Mouse (Mus musculus) stomach, postnatal 0 days (tissue): ENCODE results near the gene Oasl2. TPM values are rescaled to one million over a fixed set of nuclear protein-coding genes. Genes with fewer than 3 reads are reported as not detected.
"Not testable (repeated sequence)": the region's sequence is repeated elsewhere in the genome, so short reads cannot be mapped to it uniquely, and the experiment has no call there.

ENCODE experiments used
- ATAC-seq: fragments of 200-750 bp; cut with Nextera tagmentation; 2 replicates; pipeline ENCODE4 v1.8.0; 2017; ENCODE audit not compliant: low FRiP score, low TSS enrichment
- DNase-seq: peaks from one replicate; pipeline ENCODE4 v3.0.0-alpha.2; 2016; ENCODE audit warnings: low spot score
- H3K27ac ChIP-seq: fragments of 300-500 bp; sonication (generic); replicated peaks from 2 replicates; pipeline ENCODE4 v1.5.1; 2014; ENCODE audit warnings: mild to moderate bottlenecking, control low read depth
- H3K27me3 ChIP-seq: fragments of 300-500 bp; sonication (generic); 2 replicates; pipeline ENCODE4 v1.6.1; 2014; ENCODE audit warnings: low read length; ENCODE audit not compliant: control insufficient read depth, insufficient read depth
- H3K36me3 ChIP-seq: fragments of 300-500 bp; sonication (generic); 2 replicates; pipeline ENCODE4 v1.6.1; 2014; ENCODE audit warnings: low read length, mixed read lengths; ENCODE audit not compliant: control insufficient read depth, insufficient read depth
- H3K4me1 ChIP-seq: fragments of 300-500 bp; sonication (generic); replicated peaks from 2 replicates; pipeline ENCODE4 v1.6.1; 2014; ENCODE audit warnings: antibody characterized with exemption; ENCODE audit not compliant: control insufficient read depth, insufficient read depth
- H3K4me2 ChIP-seq: fragments of 300-500 bp; sonication (generic); replicated peaks from 2 replicates; pipeline ENCODE4 v1.6.1; 2014; ENCODE audit warnings: low read depth, mild to moderate bottlenecking, control low read depth, moderate library complexity
- H3K4me3 ChIP-seq: fragments of 300-500 bp; sonication (generic); 2 replicates; pipeline ENCODE4 v1.5.1; 2014; ENCODE audit warnings: low read depth, low read length, control low read depth
- H3K9ac ChIP-seq: fragments of 300-500 bp; sonication (generic); 2 replicates; pipeline ENCODE4 v1.6.1; 2014; ENCODE audit warnings: mild to moderate bottlenecking, low read length, control low read depth, mixed read lengths
- H3K9me3 ChIP-seq: fragments of 300-500 bp; sonication (generic); 2 replicates; pipeline ENCODE4 v1.6.1; 2016; ENCODE audit warnings: low read length; ENCODE audit not compliant: control insufficient read depth
- CTCF ChIP-seq: IDR thresholded peaks from 2 replicates; pipeline ENCODE4 v1.5.1; 2016; ENCODE audit warnings: antibody characterized with exemption, low read depth, mild to moderate bottlenecking, moderate library complexity
- EP300 ChIP-seq: optimal IDR thresholded peaks from 2 replicates; pipeline ENCODE3; 2016; ENCODE audit warnings: antibody characterized with exemption
- WGBS: fragments of 180-500 bp; shearing (Covaris S2); extraction: QIAGEN DNeasy Blood & Tissue Kit; methylation state at CpG from one replicate; pipeline ENCODE4 v1.1.7; 2014; 5-methylcytosine and 5-hydroxymethylcytosine counted together
- polyA plus RNA-seq: library from polyadenylated mRNA; unstranded; fragments of >200 nt; fragmentation: Nextera tagmentation; extraction: Ambion mirVana; gene quantifications from 2 replicates; pipeline ENCODE4 v1.2.1, GENCODE M21; 2015

The Oasl2 gene
- polyA plus RNA-seq, result 20.1 and 22.3 TPM in 2 replicates

GRCm38 (mm10) chr5:114896688-114897373 lies at the start of gene Oasl2:
Gene Oasl2 (plus strand): TSS chr5:114896936.
- WGBS, result 48% methylated on average over 13 of the region's 13 CpGs
- no peak; the same call in 1 of the 2 replicates for ATAC-seq
- no peaks in the 10 kb centered on the region for H3K27me3 ChIP-seq
- H3K36me3 ChIP-seq, result no peaks in the 10 kb centered on the region
- H3K27ac ChIP-seq, result peak within 1 kb of the TSS; percentile 36; the same call in 1 of the 2 replicates
- no peaks in the 10 kb centered on the region for H3K9me3 ChIP-seq
- no peak for DNase-seq
- no peaks in the 10 kb centered on the region for H3K4me1 ChIP-seq
- H3K9ac ChIP-seq, result peak within 1 kb of the TSS; percentile 57
- H3K4me3 ChIP-seq, result peak within 1 kb of the TSS; percentile 35
- TF ChIP-seq EP300 (no peak), CTCF (no peak)
- H3K4me2 ChIP-seq, result peak within 1 kb of the TSS; percentile 48

- TF ChIP-seq CTCF (no peak), EP300 (no peak)
- Histone ChIP-seq H3K9me3 (no peaks in the 10 kb centered on the region), H3K36me3 (no peaks in the 10 kb centered on the region), H3K4me2 (no peak overlapping the region), H3K4me1 (no peaks in the 10 kb centered on the region), H3K27me3 (no peaks in the 10 kb centered on the region), H3K27ac (no peak overlapping the region), H3K4me3 (no peak overlapping the region), H3K9ac (no peak overlapping the region)
- DNase-seq (no peak), ATAC-seq (no peak)
- WGBS, result 83% methylated on average over 20 of the region's 20 CpGs
Measured at GRCm38 (mm10) chr5:114851565-114852236, 45.0 kb upstream of the Oasl2 start.

GRCm38 (mm10) chr5:114853364-114853763 lies 43.4 kb upstream of the Oasl2 start, which contains the start of gene 4930519G04Rik:
Gene 4930519G04Rik (plus strand): TSS chr5:114853664.
- not testable (repeated sequence) for H3K27ac ChIP-seq, H3K4me3 ChIP-seq, H3K4me2 ChIP-seq, H3K36me3 ChIP-seq, DNase-seq, H3K9ac ChIP-seq, H3K9me3 ChIP-seq, H3K27me3 ChIP-seq, H3K4me1 ChIP-seq, ATAC-seq
- WGBS, result 74% methylated on average over 3 of the region's 5 CpGs

DNA sequence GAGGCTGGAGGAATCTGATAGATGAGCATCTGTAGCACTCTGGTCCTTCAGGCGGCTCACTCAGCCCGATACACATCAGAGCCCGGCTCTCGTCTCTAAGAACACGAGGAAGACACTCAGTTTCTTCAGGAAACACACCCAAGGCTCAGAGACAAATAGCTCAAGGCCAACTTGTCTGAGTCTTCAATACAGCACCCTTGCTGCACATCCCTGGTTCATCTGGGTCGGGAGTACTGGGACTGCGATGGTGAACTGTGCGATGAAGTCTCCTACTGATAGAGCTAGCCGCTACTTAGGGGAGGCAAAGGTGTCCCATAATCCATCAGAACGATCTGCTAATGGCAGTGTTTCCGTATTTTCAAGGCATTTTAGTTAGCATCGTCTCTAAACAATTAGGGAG lies 38.2 kb upstream of the Oasl2 start, which contains the start of gene Gm9936:
Gene Gm9936, minus strand, starts transcription at position 101 of the 400 bp plus-strand sequence.
- peak within 1 kb of the TSS; percentile 15; the same call in 1 of the 2 replicates for H3K4me3 ChIP-seq

GRCm38 (mm10) chr5:114859253-114859652 lies 37.5 kb upstream of the Oasl2 start:
- no peak overlapping the region for H3K9ac ChIP-seq
- 3% methylated on average over 18 of the region's 18 CpGs for WGBS
- peak; percentile 66 for ATAC-seq
- no peak overlapping the region for H3K27ac ChIP-seq
- DNase-seq, result peak; percentile 83
- no peaks in the 10 kb centered on the region for H3K9me3 ChIP-seq
- H3K4me1 ChIP-seq, result no peaks in the 10 kb centered on the region
- H3K27me3 ChIP-seq, result peaks cover 3% of the 10 kb centered on the region; the same call in 1 of the 2 replicates
- no peak for TF ChIP-seq EP300
- TF ChIP-seq CTCF, result peak; percentile 91
- H3K36me3 ChIP-seq, result no peaks in the 10 kb centered on the region
- peak overlapping the region; percentile 44 for H3K4me2 ChIP-seq
- H3K4me3 ChIP-seq, result peak overlapping the region; percentile 15; the same call in 1 of the 2 replicates

More for the DNA sequence above, 38.2 kb upstream of the Oasl2 start, which contains the start of gene Gm9936:
- Histone ChIP-seq H3K27me3 (peaks cover 3% of the 10 kb centered on the region; the same call in 1 of the 2 replicates), H3K9me3 (no peaks in the 10 kb centered on the region), H3K4me2 (peak within 1 kb of the TSS; percentile 44), H3K4me1 (no peaks in the 10 kb centered on the region), H3K36me3 (no peaks in the 10 kb centered on the region), H3K27ac (no peak within 1 kb of the TSS), H3K9ac (no peak within 1 kb of the TSS)
- no peak for TF ChIP-seq CTCF
- no peak for TF ChIP-seq EP300
- WGBS, result 77% methylated on average over 12 of the region's 12 CpGs
- ATAC-seq, result no peak
- DNase-seq, result no peak

DNA sequence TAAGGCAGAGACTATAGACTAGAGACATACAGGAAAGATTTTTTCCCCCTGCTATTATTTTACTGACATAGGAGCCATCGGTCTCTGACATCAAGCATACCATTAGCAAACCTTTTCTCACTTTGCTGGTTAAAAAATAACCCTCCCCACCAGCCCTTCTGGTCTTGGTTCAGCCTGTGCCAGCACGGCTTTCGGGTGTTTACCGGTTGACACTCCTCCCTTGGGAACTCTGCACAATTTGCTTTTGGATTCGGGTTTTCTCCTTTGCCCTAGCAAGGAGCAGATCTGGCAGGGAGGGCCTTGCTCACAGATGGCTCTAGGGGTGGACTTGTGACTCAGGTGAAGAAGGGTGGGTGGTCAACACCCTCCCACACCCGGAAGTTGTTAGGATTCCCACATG lies 35.0 kb upstream of the Oasl2 start:
- Histone ChIP-seq H3K36me3 (no peaks in the 10 kb centered on the region), H3K4me1 (no peaks in the 10 kb centered on the region), H3K9ac (no peak overlapping the region), H3K4me3 (no peak overlapping the region), H3K27ac (no peak overlapping the region), H3K9me3 (no peaks in the 10 kb centered on the region), H3K27me3 (peaks cover 3% of the 10 kb centered on the region; the same call in 1 of the 2 replicates), H3K4me2 (no peak overlapping the region)
- DNase-seq, result no peak
- WGBS, result 47% methylated on average over 6 of the region's 6 CpGs
- TF ChIP-seq EP300, result no peak
- TF ChIP-seq CTCF, result no peak
- ATAC-seq, result no peak
